Mouse (Mus musculus) urinary bladder, adult 18-20 months (tissue): ENCODE data around the gene Gzma.

Experiments
- DNase-seq, 2 experiments: peaks; one replicate each; pipeline ENCODE4 v3.0.0; 2022; ENCODE audit warnings: low spot score in 2 of 2, mixed read lengths in 2 of 2

Gzma gene

DNA sequence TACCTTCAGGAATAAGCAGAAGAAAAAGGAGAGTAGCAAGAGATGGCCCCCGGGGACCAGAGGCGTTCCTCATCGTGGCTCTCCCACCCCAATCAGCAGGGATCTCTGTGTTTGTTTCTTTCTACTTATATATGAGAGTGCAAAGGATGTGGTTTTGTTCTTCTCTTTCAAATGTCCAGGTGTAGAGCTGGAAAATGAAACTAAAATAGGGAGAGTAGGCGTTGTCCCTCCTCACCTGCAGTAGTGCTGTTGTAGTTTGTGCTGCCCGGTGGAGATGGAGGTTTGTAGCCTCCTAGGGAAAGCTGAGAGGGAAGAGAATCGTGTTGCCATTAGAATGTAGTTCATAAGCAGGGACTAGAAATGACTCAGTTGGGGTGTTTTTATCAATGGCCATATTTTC is at the start of gene Gzma:
TSS of gene Gzma (minus strand) at position 103 of the 400 bp plus-strand sequence.
- DNase-seq = no peak

DNA sequence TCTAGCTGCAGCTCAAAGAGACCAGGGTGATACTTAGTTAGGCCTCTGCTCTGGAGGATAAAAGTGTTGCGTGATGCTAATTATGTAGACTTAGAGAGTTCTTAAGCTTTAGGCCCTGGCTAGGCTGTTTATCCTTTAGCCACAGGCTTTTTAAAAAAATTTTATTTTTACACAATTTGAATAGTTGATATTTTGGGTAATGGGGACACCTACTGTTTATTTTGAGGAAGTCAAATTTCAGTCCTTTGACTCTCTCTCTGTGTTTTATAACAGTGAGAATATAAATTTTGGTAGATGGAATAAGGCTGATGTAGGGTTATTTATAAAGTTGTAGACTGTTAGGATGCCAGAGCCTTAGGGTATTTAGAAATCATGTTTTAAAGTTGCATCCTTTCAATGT is 38.8 kb upstream of the Gzma start:
- no peak for DNase-seq

DNA sequence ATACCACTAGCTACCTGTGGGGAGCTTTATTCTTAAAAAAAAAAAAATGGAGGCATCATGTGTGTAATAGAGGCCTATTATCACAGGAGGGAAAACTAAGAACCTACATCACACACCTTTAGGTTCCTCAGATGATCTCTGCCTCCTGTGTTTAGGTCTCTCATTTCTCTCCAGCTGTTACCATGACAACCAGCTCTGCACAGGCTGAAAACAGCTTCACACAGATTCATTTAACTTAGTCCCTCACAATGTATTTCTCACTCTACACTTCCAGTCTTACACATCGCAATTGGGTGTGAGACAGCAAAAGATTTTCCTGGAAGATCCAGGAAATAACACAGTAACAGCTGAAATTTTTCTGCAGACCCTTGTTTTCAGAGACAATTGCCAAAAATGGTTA is 29.2 kb upstream of the Gzma start:
- no peak for DNase-seq

DNA sequence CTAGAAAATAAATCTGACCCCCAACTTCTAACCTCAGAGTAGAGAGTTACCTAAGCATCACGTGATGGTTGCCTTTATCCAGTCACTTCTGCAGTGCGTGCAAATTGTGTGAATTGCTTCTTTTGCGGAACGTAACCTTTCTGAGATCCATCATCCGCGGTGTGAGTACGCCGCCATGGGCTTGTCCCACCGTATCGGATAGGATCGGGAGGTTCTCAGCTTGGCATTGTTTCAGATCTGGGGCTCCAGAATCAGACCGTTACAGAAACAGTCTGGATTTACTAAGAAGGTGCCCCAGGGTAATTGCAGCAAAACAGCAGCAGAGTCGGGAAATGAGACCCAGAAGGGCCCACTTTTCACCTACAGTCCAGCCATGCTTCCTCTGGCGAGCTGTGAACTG is 20.5 kb upstream of the Gzma start:
- DNase-seq = no peak

DNA sequence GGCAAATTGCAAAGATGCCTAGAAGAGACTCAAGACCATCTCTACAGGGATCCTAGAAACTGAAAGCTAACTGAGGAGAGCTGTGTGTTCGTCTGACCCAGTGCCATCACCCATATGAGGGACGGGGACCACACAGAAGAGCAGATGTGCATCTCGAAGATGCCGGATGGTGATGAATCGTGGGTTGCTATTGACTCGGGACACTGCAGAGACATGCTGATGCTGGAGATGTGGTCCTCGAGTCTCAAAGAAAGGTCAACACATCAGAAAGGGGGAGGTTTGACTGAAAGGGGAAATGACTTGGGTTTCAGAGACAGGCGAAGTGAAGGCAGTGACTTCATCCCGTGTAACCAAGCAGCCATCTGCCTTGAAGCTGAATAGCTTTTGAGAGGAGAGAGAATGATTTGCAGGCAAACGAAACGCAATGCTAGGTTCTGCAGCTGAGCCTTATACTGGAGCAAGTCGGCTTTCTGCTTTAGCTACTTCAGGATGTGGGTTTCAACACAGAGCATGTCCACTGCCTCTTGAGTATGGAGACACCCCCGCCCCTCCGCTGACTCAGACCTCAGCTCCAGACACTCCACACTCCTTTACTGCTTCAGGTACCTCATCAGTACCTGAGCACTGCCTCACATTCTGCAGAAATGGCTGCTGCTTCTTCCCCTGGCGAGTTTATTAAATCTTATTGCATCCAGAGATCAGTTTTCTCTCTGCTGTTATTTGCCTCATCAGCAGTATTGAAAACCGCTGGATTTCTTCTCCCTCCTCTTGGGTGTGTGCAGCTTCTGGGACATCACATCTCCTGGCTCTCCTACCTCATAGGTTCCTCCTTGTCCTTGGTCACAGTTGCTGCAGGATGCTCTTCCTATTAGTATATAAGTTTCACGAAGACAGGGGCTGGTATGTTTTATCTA is 19.8 kb upstream of the Gzma start:
- no peak for DNase-seq

DNA sequence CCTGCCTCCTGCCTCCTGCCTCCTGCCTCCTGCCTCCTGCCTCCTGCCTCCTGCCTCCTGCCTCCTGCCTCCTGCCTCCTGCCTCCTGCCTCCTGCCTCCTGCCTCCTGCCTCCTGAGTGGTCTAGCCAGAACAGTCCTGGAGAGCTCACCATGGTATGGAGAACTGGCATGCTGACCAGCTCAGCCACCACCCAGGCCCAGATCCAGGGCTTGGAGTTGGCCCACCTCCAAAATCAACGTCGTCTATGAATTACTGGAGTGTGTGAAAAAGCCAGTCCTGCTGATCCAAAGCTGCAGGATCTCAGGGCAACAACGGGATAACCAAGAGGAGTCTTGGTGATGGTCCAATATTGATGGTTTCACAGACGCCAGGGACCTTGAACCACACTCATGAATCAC is 18.2 kb upstream of the Gzma start:
- DNase-seq = no peak

DNA sequence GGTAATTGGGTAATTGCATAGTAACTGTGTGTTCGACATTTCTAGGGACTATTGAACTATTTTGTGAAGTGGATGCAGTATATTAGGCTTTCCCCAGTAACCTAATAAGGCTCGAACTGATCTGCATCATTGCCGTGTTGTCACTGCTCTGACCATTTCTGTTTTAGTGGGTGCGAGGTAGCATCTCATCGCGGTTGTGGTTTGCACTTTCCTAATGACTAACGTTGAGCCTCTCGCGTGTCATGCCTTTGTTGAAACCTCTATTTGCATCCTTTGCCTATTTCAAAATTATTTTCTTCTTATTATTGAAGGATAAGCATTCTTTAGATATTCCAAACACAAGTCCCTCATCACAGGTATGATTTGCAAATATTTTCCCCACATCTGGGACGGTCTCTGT is 4.0 kb upstream of the Gzma start:
- DNase-seq = no peak

DNA sequence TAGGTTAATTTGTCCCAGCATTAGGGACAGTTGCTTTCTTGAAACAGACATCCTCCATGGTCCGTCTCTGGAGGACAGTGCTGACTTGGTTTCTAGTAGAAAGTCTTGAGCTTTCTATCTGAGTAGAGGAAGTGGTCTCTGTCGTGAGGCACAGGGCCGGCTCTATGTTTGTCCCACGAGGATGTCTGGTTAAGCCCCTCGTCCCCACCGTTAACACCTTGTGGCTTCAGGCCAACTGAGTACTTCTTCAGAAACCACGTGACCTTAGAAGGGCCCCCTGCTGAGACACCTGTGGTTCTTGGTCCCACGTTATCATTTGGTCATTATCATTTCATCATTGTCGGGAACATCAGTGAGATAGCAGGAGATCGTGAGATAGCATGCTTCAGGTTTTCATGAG is 1.0 kb upstream of the Gzma start:
- no peak for DNase-seq

DNA sequence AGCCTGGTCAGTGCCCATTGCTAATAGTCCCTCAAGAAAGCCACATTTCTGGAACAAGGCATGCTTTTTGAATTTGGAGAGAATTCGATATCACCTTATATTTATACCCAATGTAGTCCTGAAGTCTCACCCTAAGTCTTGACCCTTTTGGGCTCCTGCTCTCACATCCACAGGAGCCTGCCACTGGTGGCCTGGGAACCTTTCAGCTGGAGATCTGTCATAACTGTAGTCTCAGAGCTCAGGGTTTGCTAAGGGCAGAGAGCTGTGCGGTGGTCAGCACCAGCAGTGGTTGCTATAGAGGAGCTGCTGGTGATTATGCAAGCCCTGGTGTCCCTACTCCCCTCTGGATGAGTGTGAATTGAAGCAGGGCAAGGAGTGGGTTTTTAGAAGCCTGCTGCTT is 2.4 kb downstream of the Gzma start:
- DNase-seq = no peak

DNA sequence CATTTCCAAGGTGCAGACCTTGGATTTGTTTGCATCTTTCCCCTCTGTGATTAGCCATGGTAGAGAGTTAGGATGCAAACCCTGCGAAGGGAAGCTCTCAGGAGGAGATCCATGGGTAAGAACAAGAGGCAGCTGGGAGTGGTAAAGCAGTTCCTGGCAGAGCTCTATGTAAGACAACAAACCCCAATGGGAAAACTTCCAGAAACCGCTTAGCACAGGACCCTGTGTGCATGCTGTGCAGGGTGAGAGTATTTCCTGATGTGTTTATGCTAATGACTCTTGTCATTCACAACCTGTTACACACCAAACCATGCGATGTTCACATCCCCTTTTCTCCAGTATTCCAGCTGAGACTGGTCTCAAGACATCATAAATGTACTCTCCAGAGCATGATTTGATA is 3.8 kb downstream of the Gzma start:
- no peak for DNase-seq

DNA sequence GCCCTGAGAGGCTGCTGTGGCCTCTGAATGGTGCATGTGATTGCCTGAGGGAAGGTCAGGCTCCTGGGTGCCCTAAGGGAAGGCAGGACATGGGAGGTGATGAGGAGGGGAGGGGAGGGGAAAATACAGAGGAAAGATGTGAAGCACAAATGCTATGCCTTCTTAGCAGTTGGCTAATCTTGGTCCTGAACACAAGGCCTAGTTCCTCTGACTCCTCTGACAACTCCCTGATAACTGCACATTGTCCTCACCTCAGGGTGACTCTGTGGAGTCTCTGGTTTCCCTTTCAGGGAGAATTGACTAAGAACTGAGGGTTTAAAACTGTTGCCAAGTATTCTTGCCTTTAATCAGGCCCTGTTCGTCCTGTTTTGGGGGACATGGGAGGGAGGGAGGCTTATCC is 6.2 kb downstream of the Gzma start:
- DNase-seq = no peak

DNA sequence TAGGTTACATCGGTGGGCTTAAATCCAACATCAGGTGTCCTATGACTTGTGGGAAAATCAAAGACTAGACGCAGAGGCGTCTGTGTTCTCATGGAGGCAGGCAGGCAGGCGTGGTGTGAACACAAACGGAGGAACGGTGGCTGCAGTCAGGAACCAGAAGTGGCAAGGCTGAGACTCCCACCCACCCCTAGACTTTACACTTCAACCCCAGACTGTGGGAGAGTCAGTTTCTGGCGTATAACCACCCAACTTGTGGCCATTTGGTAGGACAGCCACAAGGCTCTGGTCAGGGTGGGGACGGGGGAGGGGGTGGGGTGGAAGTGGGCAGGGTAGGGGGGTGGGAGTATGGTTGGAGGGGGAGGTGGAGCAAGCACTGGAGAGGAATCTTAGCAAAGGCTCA is 10.3 kb downstream of the Gzma start:
- no peak for DNase-seq

DNA sequence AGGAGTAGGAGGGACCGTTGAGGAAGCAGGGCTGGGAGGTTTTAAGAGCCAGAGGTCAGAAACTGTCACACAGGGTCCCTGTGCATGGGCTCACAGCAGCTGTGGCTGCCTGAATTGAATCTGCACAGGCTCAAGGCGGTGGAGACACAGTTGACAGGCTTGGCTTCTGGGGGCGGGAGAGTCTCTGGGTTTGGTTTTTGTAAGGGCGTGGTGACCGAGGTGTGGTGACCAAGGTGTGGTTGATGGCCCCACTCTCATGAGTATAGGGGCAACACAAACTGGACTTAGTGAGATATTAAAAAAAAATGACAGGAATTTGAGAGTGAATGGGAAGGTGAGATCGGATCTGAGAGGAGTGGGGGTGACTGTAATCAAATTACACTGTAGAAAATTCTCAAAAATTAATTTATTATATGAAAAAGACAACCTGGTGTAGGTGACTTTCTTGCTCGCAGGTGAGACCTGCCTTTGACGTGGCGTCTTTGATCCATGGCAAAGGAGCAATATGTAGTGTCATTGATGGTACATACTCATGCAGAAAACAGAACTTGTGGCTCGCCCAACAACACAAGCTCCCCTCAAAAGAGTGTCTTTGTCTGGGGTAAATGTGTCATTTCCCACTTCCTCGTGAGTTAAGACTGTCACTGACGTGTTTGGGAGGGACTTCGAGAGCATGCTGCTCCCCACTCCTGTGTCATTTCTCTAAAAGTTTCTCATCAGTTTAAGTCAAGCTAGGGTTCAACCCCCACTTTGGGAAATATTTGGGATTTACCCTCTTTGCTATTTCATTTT is 13.4 kb downstream of the Gzma start:
- DNase-seq = no peak

DNA sequence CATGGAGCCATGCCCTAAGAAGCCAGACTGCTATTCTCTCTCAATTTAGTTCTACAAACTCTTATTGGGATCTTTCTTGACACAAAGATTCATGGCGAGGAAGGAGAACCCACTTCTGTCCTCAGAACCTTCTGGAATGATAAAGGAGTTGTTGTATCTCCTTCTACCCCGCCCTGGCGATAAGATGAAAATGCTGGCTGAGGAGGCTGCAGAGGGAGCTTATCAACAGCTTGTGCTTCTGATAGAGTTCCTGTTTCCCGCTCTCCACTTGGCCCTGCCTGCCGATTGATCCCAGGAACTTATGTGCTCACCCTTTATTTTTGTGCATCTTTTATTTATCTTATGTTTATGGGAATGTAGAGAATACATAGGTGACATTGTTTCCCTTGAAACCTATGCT is 16.0 kb downstream of the Gzma start:
- DNase-seq = no peak

DNA sequence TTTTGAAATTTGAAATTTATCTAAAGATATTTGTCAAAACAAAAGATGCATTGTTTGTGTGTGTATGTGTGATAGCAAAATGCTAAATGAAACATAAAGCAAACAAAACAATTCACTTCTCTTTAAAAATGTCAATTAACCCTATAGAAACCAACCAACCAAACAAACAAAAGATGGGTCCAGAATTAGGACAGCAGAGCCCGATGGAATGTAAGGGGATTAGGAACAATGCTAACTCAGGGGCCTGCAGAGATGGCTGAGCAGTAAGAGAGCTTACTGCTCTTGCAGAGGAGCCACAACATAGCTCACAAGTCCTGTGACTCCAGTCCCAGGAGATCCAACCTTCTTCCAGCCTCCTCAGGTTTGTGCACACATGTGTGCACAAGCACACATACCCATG is 18.7 kb downstream of the Gzma start:
- no peak for DNase-seq

DNA sequence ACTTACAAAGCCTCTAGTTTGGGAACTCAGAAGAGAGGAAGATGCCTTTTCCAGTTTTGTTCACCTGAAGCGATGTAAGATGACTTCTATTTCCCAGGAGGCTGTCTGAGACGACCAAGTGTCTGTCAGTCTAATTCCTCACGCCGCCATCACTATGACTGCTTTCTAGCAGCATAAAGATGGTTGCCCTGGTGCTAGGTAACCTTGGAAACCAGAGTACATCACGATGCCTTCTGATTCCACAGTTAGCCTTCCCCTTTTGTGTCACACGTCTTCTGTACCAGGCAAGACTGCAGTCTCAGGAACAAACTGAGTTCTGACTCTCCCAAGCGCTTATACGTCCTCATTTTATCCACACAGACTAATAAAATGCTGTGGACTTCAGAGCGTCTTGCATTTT is 21.8 kb downstream of the Gzma start:
- DNase-seq = no peak

DNA sequence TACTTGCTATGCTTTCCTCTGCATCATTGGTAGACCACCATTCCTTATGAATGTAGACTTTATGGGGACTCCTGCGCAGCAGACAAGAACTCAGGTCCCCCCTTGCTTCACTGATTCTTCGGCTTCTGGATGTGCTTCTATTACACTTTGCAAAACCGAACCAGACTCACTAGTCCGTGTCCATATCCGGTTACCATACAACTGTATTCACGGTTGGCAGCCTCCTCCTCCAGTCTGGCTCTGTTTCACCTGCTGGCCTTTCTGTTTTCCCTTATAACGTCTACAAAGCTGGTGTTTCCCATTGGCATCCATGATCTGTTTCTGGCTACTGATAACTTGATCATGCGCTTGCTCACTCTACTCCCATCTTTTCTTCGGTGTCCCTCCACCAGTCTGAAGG is 36.2 kb downstream of the Gzma start:
- DNase-seq = no peak

DNA sequence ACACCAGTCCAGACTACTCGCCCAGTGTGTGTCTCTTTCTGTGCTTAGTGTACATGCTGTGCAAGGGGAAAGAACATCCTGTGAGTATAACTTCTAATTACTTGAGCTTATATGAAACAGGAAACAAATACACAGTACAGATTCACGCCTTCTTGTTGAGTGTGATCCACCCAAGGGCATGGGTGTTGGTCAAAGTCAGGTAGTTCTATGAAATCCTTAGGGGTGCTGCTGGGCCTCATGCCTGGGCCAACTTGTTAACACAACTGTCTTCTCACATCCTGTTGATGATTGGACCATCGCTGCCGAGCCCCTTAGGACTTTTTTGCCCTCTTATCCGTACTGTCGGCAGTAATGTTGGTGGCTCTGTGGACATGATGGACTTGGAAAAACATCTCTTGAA is 39.0 kb downstream of the Gzma start:
- no peak for DNase-seq

DNA sequence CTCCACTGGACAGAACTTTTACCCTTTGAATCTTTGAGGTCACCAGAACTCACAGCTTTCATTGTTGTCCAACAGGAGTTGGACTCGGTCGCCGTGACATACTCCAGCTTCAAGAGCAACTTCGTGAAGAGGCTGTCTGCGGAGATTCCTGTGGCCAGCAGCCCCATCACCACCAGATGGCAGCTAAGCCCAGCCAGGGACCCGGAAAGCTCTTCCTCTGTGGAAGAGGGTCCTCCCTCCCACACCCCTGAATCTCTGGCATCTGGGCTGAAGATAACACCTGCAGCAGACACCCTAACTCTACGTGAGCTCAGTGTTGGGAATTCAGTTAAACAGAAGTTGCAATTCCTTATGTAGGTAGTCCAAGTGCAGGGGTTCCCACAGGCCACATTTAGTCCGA is 45.0 kb downstream of the Gzma start:
- no peak for DNase-seq

DNA sequence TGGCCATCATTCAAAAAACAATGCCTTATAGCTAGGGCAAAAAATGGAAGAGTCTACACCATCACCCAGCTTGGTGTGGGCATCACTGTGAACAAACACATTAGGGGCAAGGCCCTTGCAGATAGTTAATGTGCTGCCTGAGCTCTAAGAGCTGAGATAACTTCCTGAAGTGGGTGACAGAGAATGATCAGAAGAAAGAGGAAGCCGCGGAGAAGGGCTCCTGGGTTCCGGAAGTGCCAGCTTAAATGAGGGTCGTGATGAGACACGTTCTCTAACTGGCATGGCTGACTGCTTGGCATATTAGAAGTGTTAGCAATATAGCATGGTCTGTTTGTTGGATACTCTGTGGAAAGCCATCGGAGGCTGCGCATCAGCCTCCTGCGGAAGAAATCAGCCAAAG is 46.6 kb downstream of the Gzma start:
- no peak for DNase-seq

DNA sequence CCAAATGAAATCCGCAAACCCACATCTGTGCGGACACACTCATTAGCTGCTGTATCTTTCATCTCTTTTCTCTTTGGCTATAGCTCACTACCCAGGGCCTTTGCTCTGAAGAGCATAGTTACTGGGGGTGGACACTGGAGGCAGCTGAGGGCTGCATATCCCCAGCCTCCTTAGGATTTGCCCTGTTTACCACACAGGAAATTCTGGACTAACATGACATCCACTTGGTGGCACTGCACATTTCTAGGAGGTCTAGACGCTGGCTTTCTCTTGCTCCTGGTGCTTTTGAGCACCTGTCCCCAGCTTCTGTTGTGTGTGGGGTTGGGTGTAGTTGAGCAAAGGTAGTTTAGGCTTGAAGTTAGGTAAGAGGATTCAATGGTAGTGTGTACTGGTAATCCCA is 53.1 kb downstream of the Gzma start:
- DNase-seq = no peak

DNA sequence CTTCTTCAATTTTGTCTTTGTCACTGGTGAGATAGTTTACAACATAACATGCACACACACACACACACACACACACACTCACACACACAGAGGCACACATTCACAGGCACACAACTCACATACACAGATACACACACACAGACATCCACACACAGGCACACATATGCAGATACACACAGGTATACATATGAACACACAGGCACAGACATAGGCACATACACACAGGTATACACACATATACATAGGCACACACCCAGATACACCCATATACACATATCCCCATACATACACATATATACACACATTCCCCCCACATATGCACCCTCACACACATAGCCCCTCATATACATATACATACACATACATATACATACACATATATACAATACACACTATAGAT is 53.8 kb downstream of the Gzma start:
- DNase-seq = no peak

DNA sequence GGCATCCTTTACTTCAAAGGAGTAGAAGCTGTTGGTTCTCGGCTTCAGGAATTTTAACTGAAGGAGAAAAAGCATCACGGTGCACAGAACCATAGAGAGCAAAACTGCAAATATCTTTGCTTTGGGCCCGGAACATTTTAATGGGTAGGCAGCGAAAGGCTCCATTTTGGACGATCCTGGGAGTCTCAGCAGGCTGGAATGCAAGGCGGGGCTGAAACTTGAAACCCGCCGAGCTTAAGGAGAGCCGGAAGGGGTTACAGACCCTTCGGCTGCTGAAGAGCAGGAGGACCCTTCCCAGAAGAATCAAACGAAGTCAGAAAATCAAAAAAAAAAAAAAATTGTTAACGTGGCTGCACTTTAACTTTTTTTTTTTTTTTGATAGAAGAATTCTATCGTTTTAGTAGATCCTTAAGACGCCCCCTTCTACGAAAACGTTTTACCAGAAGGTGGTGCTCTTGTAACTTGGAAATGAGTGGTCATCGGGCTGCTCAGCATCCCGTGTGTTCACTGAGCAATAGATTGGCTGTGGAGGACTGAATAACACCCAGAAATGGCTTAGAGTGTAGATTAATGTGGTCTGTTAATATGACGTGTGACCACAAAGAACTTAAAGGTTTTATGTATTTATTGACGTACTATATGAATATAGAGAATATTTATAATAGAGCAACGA is 54.4 kb downstream of the Gzma start, which contains the start of gene Gpx8:
TSS of gene Gpx8 (minus strand) at position 200 of the 673 bp plus-strand sequence.
- DNase-seq = peak; percentile 35 to 54
